Mouse (Mus musculus): ENCODE data around the gene Nrxn3. TPM values are rescaled to one million over a fixed set of nuclear protein-coding genes. Genes with fewer than 3 reads are reported as not detected.

Gene Nrxn3
- polyA plus RNA-seq, 1 experiment: not detected

- Histone ChIP-seq H3K4me1 (ENCODE audit: control insufficient read depth, insufficient read depth, low read length) (no peaks in the 10 kb centered on the region), H3K27ac (ENCODE audit: insufficient read depth, low read length) (no peak overlapping the region), H3K4me3 (ENCODE audit: insufficient read depth, low read length) (no peak overlapping the region)
- TF ChIP-seq CTCF (IDR thresholded peaks at IDR 0.05; ENCODE audit: borderline replicate concordance, insufficient read depth, low read length) (no peak), POLR2A (IDR thresholded peaks at IDR 0.05; ENCODE audit: low read depth, low read length) (no peak)
Measured at GRCm38 (mm10) chr12:88735045-88735444, 12.4 kb downstream of the Nrxn3 start.

- Histone ChIP-seq H3K4me3 (ENCODE audit: insufficient read depth, low read length) (no peak overlapping the region), H3K4me1 (ENCODE audit: control insufficient read depth, insufficient read depth, low read length) (no peaks in the 10 kb centered on the region), H3K27ac (ENCODE audit: insufficient read depth, low read length) (no peak overlapping the region)
- TF ChIP-seq CTCF (IDR thresholded peaks at IDR 0.05; ENCODE audit: borderline replicate concordance, insufficient read depth, low read length): no peak
- no peak for TF ChIP-seq POLR2A (IDR thresholded peaks at IDR 0.05; ENCODE audit: low read depth, low read length)
Measured at GRCm38 (mm10) chr12:88737081-88737480, 14.4 kb downstream of the Nrxn3 start.

DNA sequence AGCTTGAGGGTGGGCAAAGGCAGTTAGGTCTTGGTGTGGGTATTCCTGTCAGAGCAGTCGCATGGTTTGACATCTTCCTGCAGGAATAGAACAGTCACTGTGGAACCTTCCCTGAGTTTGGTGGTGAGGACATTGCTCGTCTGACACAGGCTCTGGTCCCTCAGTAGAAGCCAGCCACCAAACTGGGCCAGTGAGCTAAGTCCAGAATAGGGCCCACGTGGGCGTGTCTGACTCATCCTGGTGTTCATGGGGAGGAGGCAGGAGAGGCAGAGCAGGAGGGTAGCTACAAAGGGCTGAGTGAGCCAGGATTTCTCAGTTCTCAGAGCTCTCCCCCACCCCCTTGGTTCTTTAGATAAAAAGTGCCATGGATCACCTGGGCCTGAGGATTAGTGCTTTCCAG, 15.9 kb downstream of the Nrxn3 start:
- no peaks in the 10 kb centered on the region for H3K4me1 ChIP-seq (ENCODE audit: control insufficient read depth, insufficient read depth, low read length)
- no peak overlapping the region for H3K4me3 ChIP-seq (ENCODE audit: insufficient read depth, low read length)
- no peak overlapping the region for H3K27ac ChIP-seq (ENCODE audit: insufficient read depth, low read length)
- TF ChIP-seq POLR2A (IDR thresholded peaks at IDR 0.05; ENCODE audit: low read depth, low read length) (no peak), CTCF (IDR thresholded peaks at IDR 0.05; ENCODE audit: borderline replicate concordance, insufficient read depth, low read length) (no peak)

GRCm38 (mm10) chr12:88746788-88747187, 24.1 kb downstream of the Nrxn3 start:
- TF ChIP-seq CTCF (IDR thresholded peaks at IDR 0.05; ENCODE audit: borderline replicate concordance, insufficient read depth, low read length) (no peak), POLR2A (IDR thresholded peaks at IDR 0.05; ENCODE audit: low read depth, low read length) (no peak)
- Histone ChIP-seq H3K4me3 (ENCODE audit: insufficient read depth, low read length) (no peak overlapping the region), H3K4me1 (ENCODE audit: control insufficient read depth, insufficient read depth, low read length) (no peaks in the 10 kb centered on the region), H3K27ac (ENCODE audit: insufficient read depth, low read length) (no peak overlapping the region)

DNA sequence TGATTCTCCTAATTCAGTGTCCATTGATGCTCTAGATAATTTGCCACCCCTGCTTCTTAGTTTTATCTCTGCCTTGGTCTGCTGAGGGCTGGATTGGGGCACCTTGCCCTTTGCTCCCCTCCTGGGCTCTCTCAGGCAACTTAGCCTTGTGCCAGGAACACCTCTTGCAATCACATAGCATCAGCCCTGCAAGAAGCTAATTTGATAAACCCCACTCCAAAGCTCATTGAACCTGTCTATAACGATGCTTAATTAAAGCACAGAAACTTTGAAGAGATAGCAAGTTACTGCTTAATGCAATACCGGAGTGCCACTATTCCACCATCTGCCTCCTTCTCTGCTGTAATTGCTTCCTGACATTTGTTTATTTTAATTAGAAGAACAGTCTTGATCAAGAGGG, 42.1 kb downstream of the Nrxn3 start:
- Histone ChIP-seq H3K4me1 (ENCODE audit: control insufficient read depth, insufficient read depth, low read length) (no peaks in the 10 kb centered on the region), H3K27ac (ENCODE audit: insufficient read depth, low read length) (no peak overlapping the region), H3K4me3 (ENCODE audit: insufficient read depth, low read length) (no peak overlapping the region)
- TF ChIP-seq POLR2A (IDR thresholded peaks at IDR 0.05; ENCODE audit: low read depth, low read length): no peak

GRCm38 (mm10) chr12:88774666-88775065, 52.0 kb downstream of the Nrxn3 start:
- no peak overlapping the region for H3K4me3 ChIP-seq (ENCODE audit: insufficient read depth, low read length)
- TF ChIP-seq CTCF (IDR thresholded peaks at IDR 0.05; ENCODE audit: borderline replicate concordance, insufficient read depth, low read length) (no peak), POLR2A (IDR thresholded peaks at IDR 0.05; ENCODE audit: low read depth, low read length) (no peak)
- H3K4me1 ChIP-seq (ENCODE audit: control insufficient read depth, insufficient read depth, low read length): no peaks in the 10 kb centered on the region
- no peak overlapping the region for H3K27ac ChIP-seq (ENCODE audit: insufficient read depth, low read length)

DNA sequence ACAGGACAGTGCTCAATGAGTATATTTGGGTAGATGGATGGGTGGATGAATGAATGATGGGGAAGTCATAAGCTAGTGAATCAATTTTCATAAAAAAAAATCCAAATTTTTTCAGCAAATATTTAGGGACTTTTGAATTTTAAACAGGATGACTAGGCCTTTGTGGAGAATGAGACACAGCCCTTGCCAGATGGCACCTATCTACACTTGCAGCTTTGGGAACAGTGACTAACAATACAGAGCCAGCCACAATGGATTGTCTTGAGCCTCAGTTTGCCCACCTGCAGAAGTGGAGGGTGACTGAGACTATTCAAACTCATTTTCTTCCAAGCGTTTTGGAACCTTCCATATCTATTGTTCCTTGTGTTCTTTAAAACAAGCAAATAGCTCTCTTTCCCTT, 55.4 kb downstream of the Nrxn3 start:
- TF ChIP-seq CTCF (IDR thresholded peaks at IDR 0.05; ENCODE audit: borderline replicate concordance, insufficient read depth, low read length): no peak
- no peak for TF ChIP-seq POLR2A (IDR thresholded peaks at IDR 0.05; ENCODE audit: low read depth, low read length)
- no peak overlapping the region for H3K27ac ChIP-seq (ENCODE audit: insufficient read depth, low read length)
- H3K4me3 ChIP-seq (ENCODE audit: insufficient read depth, low read length): no peak overlapping the region
- no peaks in the 10 kb centered on the region for H3K4me1 ChIP-seq (ENCODE audit: control insufficient read depth, insufficient read depth, low read length)

DNA sequence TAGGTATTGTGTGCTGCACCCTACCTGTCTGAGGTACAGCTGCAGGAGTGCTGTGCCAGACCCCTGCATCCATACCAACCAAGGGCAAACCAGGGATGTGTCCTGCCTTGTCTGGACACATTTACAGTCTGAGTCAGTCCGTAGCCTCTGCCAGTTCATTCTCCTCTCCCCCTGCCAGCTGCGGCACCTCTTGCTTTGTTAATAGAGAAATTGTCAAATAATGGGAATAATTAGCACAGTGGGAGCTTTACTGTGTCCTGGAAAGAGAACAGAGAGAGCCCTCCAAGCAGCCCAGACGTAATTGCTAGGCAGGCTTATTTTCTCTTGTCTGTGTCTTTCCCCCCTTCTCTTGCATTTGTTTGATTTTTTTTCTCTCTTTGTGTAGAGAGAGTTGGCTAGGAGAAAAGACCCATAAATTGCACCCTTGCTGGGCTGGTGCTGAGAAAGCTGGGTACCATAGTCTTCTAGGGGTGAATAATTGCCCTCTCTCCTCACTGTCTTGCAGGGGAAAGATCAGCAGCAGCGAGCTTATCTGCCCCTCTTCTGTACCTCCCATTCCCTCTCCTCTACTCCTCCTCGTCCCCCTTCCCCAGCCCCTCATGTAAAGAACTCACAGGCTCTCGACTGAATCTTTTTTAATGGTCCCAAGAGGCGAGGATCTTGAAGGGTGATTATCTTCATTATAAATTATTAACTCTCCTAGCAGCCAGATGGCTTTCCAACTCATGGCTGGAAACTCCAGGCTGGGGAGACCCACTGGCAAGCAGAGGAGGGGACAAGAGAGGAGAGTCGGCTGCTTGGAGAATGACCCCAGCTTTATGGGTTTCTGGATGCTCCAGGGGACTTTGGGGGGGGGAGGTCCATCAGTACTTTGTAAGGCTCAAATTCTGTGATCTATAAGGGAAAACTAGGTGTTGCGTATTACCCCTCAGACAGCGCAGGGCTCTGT, 61.8 kb downstream of the Nrxn3 start:
- Histone ChIP-seq H3K4me1 (ENCODE audit: control insufficient read depth, insufficient read depth, low read length) (no peaks in the 10 kb centered on the region), H3K4me3 (ENCODE audit: insufficient read depth, low read length) (no peak overlapping the region), H3K27ac (ENCODE audit: insufficient read depth, low read length) (no peak overlapping the region)
- TF ChIP-seq CTCF (IDR thresholded peaks at IDR 0.05; ENCODE audit: borderline replicate concordance, insufficient read depth, low read length) (no peak), POLR2A (IDR thresholded peaks at IDR 0.05; ENCODE audit: low read depth, low read length) (no peak)

DNA sequence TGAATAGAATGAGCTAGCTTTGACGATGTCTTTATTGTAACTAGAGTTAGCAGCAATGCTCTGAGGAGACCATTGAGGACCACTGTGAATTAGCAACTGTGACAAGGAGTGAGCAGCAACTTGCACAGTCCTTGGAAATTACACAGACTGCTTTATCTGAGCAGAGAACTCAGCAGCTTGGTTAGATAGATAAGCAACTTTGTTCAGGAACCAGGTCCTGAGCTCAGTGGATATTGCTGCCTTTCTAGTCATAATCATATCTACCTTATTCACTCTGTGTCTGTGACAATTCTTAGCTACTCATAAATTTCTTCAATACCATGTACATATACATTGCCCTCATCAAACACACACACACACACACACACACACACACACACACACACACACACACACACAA, 70.6 kb downstream of the Nrxn3 start:
- Histone ChIP-seq H3K27ac (ENCODE audit: insufficient read depth, low read length) (no peak overlapping the region), H3K4me3 (ENCODE audit: insufficient read depth, low read length) (no peak overlapping the region), H3K4me1 (ENCODE audit: control insufficient read depth, insufficient read depth, low read length) (no peaks in the 10 kb centered on the region)
- no peak for TF ChIP-seq POLR2A (IDR thresholded peaks at IDR 0.05; ENCODE audit: low read depth, low read length)
- no peak for TF ChIP-seq CTCF (IDR thresholded peaks at IDR 0.05; ENCODE audit: borderline replicate concordance, insufficient read depth, low read length)

- no peak for TF ChIP-seq CTCF (IDR thresholded peaks at IDR 0.05; ENCODE audit: borderline replicate concordance, insufficient read depth, low read length)
- H3K27ac ChIP-seq (ENCODE audit: insufficient read depth, low read length): no peak overlapping the region
Measured at GRCm38 (mm10) chr12:88800990-88801655, 78.4 kb downstream of the Nrxn3 start.

More at GRCm38 (mm10) chr12:88800990-88801655, 78.4 kb downstream of the Nrxn3 start:
- H3K4me1 ChIP-seq (ENCODE audit: control insufficient read depth, insufficient read depth, low read length): no peaks in the 10 kb centered on the region
- no peak overlapping the region for H3K4me3 ChIP-seq (ENCODE audit: insufficient read depth, low read length)
